Mouse (Mus musculus) frontal cortex, postnatal 14 days (tissue): ENCODE data around the gene Cyb5d1.

Experiments used
- DNase-seq, 2 experiments: peaks; one replicate each; pipeline ENCODE4 v3.0.0; 2022; ENCODE audit warnings: low spot score in 2 of 2

The Cyb5d1 gene

DNA sequence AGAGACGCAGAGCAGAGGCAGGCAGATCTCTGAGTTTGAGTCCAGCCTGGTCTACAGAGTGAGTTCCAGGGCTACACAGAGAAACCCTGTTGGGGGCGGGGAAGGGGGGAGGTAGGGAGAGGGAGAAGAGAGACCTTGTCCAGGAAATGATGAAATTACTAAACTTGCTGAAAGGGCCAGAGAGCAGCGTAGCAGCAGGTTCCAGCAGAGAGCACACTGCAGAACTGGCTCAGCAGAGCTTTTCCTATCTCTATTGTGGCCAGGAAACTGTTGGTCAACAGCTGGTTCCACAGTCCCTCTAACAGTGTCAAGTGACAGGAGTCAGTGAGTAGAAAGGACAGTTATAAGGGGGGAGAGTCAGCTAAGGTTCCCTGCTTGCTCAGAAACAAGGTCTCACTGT lies 15.8 kb downstream of the Cyb5d1 start:
- DNase-seq: no peak

- no peak for DNase-seq
Observed at GRCm38 (mm10) chr11:69377766-69378165, 17.7 kb downstream of the Cyb5d1 start.

DNA sequence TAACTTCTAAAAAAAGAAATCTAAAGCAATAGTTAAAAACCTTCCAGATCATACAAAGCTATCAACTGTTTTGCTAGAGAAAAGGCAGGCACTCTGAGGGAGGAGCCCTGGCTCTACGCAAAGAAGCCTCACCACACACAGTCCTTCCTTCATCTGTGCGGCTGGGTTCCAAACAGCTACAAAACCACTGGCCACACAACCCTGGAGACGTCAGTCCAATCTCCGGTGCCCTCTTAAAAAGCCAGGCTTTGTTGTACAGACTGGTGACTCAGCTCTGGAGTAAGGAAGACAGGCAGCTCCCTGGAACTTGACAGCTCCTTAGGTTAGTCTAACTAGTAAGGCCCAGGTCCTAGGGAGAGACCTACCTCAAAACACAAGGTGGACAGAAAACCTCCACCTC lies 19.8 kb downstream of the Cyb5d1 start:
- no peak for DNase-seq

DNA sequence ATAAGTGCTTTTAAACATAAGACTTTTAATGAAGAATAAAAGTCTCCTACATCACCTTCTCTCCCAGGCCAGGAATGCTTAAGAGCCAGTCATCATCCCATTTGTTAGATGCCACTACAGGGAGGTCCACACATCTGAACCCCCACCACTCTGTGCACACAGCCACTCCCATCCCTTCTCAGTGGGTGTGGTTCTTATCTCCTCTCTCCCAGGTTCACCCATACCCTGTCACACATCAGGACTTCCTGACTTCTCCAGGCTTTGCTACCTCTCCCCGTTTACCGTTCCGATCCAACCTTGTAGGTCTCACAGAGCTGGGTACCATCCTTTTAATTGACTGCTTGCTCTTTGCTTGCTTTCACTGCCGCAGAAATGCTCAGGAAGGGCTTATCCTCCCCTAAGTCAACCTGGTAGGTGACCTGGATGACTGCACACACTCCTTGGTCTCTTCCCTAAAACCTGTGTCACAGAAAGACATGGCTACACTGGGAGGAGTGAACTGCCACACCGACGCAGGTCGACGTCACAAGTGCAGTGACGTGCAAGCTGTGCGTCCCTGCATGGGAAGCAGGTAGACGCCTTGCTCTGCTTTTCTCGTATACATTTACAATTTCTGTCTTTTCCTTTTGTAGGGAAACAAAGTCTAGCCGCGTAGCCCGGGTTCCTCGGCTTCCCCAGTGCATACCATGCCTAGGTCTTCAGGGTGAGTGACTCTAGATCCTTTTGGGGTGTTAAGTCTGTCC lies 22.0 kb downstream of the Cyb5d1 start:
- no peak for DNase-seq

DNA sequence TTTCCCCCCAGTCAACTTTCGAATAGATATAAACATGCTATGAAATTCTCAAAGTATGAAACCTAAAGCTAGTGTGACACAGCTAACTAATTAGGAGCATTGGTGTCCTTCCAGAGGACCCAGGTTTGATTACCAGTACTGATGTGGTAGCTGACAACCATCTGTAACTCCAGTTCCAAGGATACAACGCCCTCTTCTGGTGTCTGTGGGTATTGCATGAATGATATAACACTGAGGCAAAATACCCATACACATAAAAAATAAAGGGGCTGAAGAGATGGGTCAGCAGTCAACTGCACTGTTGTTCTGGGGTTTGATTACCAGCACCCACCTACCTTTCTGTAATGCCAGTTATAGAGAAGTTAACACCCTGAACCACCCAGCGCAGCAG lies 22.7 kb downstream of the Cyb5d1 start:
- no peak for DNase-seq

DNA sequence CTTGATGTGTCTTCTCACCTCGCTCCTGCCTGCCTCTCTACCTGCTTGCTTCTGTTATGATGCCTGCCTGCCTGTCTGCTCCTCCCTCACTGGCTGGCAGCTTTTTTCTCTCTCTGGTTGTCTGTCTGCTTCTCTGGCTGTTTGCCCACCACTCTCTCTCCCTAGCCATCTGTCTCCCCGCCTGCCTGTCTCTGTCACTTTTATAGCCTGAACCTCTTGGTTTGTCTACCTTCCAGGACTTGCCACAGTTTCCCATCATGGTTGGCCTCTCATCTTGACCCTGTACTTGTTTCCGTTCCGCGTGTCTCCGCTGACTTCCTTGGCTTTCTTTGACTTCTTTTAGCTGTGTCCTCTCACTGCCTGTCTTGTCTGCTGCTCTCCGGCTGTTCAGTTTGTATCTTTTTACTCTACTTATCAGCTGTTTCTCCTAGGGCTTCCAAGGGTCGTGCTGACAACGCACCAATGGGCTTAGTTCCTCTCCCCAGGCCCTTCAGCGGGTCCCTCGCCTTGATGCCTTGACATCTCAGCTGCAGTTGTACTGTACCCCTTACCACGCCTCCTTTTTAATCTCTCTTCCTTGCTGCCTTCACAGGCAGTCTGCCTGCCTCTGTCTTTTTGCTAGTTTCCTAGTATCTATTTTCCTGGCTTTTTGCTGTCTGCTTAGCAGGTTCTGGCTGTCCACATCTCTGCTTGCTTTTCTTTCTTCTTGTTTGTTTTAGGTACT lies 23.2 kb downstream of the Cyb5d1 start:
- DNase-seq: peak; percentile 35 to 46

- DNase-seq: no peak
Observed at GRCm38 (mm10) chr11:69371601-69372000, 23.8 kb downstream of the Cyb5d1 start.

DNA sequence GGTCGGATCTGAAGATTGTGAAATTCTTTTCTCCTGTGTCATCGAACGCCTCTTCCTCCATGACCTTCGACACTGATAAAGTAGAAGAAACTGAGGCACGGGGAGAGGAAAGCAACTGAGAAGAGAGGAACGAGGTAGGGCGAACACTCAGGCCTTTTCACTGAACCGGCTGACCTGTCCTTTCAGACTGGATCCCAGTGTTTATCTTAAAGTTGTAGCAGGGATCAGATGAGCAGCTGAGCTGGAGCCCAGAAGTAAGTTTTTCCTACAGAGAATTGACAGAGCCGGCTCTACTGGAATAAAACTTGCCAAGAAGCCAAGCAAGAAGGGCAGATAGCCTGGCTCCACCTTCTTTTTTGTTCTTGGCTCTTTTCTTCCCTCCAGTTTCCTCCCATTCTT lies 24.6 kb downstream of the Cyb5d1 start:
- DNase-seq: no peak

DNA sequence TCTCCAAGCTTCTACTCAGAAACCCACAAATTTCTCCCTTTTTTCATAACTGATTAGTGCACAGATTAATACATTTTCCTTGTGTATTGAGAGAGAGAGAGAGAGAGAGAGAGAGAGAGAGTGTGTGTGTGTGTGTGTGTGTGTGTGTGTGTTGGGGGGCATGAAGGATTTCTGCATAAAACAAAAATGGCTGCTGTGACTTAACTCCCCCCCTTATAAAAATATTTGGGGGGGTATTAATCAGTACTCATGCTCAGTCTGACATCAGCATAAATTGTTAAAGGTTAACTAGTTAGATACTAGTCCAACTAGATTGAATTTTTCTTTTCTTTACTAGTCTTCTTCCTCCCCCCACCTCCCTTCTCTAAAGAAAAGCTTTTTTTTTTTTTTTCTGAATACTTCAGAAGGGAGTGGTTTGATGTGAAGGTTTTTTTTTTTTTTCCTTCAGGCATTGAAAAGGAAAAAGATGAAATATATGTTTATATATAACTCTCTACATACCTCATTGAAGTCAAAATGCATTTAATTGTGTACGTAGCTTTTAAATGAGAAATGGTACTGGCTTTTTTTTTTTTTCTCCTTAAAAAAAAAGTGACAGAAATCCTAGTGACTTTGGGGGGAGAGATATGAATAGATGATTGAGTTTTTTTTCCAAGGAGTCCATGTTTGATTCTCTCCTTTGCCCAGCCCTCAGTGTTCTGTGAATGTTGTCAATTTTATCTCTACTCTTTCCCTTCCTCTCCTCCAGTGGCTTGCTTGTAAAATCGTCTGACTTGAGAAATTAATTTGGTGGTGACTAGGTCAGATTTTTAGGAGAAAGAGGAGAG lies 25.2 kb downstream of the Cyb5d1 start:
- no peak for DNase-seq

DNA sequence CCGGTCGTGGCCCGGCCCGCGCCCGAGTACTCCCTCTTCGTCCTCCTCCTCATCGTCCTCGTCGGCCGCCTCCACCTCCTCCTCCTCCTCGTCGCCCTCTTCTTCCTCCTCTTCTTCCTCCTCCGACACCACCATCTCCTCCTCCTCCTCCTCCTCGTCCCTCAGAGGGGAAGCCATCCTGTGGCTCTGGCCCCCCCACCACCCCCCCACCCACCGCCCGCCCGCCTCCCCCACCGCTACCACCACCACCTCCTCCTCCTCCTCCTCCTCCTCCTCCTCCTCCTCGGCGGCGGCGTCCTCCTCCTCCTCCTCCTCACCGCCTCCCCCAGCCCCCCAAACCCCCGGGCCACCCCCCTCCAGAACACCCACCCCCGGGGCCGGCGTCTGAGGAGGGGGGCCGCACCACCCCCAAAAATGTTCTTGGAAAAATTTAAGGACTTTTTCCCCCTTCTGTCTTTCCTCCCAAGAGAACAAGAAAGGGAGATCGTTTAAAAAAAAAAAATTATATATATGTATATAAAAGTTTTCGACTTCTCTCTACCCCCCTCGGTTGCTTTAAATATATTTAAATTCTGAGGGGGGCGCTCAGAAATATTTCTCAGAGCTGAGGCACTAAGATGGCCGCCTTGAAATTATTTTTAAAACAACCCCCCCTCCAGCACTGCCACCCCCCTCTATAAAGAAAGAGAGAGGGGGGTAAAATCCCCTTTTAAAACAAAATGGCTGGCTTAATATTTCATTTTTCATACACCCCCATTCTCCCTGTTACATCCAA lies 26.0 kb downstream of the Cyb5d1 start, which contains the start of gene Chd3:
Gene Chd3 (minus strand): TSS at position 192 of the 775 bp plus-strand sequence.
- no peak for DNase-seq

GRCm38 (mm10) chr11:69368356-69369214 lies 26.8 kb downstream of the Cyb5d1 start:
- DNase-seq: peak in 1 of 2 experiments; percentile 26

- DNase-seq: peak; percentile 34 to 55
Observed at GRCm38 (mm10) chr11:69367616-69368355, 27.6 kb downstream of the Cyb5d1 start.

DNA sequence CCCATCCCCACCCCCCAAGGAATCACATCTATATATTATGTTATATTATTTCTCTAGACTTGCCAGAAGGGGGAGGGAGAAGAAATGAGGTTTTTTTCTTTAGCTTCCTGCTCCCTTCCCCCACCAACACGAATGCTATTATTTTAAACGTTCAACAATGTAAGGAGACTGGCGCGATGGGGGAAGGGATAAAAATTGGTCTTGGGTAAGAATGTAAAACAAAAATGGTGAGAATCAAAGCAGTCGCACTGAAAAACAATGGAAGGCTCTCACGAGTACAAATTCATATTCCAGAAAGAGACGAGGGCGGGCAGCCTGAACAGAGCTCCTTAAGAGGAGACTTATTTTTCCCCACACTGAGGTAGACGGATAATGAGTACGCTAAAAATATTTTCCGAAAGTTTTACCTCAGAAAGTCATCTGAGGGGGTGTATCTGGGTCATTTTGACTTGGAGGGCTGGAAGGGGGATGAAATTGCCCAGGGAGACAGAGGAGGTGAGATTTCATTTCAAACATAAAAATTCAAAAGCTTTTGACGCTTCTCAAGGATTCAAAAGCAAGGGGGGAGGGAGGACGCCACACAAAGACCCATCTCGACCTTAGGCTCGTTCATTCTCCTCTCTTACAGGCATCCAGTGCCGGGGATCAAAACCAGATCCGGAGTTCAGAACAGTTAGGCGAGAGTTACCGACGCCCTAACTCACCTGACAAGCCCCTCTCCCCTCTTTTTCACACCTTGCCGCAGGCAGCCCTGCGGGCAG lies 28.4 kb downstream of the Cyb5d1 start:
- no peak for DNase-seq

DNA sequence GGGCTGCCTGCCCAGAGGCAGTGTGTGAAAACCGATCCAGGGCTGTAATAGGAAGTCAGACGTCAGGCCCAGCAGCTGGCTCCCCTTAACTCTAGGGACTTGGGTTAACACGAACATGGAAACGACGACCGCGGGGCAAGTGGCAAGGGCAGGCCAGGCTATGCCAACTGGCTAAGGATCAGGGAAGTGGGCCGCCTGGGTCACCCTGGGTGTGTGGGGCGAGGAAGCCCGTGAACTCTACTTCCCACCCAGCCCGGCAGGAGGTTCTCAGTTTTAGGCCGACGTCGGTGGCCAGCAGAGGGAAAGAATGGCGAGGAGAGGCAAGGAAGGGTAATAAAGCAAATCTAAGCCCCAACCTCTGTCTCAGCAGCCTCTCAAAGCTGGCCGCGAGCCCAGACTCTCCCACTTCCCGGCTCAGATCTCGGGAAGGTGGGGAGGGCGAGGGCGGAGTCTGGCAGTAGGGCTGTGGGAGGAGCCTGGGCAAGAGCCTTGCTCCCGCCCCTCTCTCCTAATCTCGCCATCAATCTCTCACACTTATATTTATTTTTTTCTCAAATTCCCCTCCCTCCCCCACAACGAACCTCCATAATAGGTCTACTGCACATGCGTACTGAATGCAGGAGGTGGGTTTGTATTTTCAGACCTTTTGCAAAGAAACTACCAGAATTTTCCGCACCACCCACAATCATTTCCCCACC lies 29.1 kb downstream of the Cyb5d1 start:
- peak; percentile 93 to 94 for DNase-seq

DNA sequence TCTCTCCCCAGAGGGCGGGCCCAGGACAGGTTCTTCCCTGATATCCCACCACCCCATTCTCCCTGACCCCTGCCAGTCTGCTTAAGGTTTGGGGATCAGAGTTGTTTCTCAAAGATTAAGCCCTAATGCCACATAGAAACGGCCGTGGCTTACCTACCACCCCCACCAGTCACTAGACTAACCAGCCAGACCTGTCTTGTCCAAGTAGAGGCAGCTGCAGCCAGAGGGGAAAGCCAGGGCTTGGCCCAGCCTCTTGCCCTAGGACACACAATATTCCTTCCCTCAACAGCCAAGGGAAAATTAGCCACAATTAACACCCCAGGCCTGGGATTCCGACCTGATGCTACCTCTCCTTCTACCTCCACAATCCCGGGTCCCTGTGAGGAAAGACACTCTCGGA lies 29.7 kb downstream of the Cyb5d1 start:
- no peak for DNase-seq

GRCm38 (mm10) chr11:69364910-69365309 lies 30.5 kb downstream of the Cyb5d1 start:
- DNase-seq: peak; percentile 86 to 92

DNA sequence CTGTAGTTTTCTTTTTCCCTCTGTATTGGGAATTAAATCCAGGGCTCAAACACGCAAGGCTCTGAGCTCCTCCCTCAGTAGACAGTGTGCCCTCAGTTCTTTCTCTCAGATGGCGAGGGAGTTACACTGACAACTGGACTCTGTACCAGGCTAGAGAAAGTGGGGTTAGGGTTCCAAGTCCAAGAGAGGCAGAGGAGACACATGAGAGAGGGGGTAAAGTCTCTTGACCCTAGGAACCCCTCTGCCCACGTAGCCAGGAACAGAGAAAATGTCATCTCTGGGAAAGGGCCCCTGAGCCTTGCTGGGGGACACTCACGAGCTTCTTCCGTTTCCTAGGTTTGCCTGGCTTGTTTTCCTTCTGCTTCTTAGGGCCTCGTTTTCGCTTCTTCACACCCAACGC lies 31.1 kb downstream of the Cyb5d1 start:
- no peak for DNase-seq

DNA sequence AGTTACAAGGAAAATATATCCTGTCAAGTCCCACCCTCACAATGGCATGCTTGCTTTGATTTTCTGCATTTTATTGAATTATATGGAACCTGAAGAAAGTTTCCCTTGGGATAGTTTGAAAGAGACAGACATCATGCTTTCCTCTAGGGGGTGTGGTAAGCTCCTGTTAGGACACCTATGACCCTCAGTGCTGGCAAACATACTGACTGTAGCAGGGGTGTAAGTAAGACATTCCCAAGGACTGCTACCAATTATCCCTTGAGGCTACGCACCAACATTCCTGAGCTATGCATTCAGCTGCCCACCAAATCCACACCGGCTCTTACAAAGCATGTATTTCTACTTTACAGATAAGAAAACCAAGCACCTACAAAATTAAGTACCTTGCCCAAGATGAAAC lies 33.0 kb downstream of the Cyb5d1 start:
- DNase-seq: no peak

DNA sequence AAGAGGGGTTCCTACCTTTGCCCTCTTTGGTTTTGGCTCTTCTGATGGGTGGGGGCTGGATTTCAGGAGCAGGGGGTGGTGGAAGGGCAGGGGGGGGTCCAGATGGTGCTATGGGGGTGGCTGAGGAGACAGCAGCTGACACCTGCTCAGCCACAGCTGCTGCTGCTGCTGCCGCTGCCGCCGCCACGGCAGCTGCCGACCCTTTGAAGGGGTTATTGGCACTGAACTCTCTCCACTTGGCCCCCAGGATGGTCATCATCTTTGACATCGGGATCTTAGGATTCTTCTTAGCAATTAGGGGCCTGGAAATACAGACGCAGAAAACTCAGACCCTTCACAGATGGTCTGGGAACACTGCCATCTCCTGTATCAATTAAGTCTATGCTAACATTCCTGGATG lies 33.4 kb downstream of the Cyb5d1 start:
- no peak for DNase-seq
